Mouse (Mus musculus): Measurements from ENCODE around the gene Tex264.
A peak's percentile ranks its signal among the peaks of the same experiment; 100 is the strongest.
"Not testable (repeated sequence)": the region's sequence is repeated elsewhere in the genome, so short reads cannot be mapped to it uniquely, and the experiment has no call there.

Gene Tex264

GRCm38 (mm10) chr9:106663200-106663599 is 22.5 kb downstream of the Tex264 start:
- DNase-seq (ENCODE audit: low spot score in 2 of 2): no peak

DNA sequence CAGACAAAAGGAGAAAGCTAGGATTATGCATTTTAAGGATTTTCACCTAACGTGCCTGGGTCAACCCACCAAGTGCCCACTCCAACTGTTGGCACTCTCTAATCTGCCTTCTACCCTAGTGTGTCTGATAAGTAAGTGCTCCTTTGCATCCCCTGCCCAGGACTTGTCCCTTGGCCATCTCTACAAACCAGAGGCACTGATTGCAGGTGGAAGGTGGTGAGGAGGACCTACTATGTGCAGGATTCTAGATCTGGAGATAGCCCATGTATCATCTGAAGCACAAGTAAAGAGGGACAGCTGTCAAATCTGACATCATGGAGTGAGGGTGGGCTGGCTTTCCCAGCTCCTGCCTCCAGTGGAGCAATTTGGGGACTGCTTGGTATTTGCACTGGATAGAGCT is 25.8 kb downstream of the Tex264 start:
- DNase-seq (ENCODE audit: low spot score in 2 of 2): no peak

DNA sequence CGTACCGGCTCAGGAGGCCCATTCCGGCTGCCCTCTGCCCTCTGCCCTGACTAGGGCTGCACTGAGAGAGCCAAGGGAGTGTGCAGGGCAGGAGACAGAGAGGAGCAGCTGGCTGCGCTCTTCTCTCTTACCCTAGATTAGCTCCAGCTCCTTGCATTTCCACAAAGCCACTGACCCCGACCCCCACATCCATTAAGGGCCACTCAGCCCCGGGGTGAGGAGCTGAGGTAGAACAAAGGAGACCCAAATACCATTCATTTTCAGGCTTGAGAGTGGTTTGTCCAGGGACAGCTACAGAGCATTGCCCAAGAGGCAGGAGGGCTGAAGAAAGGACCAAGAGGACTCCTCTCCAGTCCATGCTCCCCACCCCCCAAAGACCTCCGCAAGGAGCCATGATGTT is 26.3 kb downstream of the Tex264 start:
- DNase-seq (ENCODE audit: low spot score in 2 of 2): no peak

DNA sequence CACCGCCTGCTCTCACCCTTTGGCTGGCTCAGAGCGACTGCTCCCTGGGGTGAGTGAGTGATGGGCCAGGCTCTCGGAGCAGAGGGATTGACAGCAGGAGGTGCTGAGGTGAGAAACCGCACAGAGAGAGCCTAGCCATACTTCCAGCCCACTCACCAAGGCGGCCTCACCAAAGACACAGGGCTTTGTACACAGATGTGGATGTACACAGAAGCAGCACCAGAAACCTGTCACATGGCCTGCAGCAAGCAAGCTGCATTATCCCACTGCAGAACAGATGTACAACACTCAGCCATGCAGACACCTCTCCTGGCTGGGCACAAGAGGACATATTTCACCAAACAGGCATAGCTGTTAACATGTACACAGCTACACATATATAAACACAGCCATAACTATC is 28.1 kb downstream of the Tex264 start:
- DNase-seq (ENCODE audit: low spot score in 2 of 2): no peak

DNA sequence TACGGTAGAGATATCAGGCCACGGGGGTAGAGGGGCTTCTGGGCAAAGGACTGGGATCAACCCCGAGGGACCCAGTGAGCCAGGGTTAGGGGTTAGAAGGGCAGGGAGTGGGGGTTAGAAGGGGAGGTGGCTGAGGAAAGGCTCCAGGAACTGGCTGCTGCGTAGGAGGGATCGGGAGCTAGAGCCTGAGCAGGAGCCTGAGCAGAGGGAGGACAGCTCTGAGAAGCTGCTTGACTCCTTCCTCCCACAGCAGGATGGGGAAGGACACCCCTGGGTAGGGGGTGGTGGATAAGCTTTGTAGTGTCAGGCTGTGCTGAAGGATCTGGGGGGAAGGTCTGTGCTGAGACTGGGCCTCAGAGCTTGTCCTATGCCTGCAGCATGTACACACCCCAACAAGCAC is 28.9 kb downstream of the Tex264 start:
- DNase-seq (ENCODE audit: low spot score in 2 of 2): no peak

- DNase-seq (ENCODE audit: low spot score in 2 of 2): no peak
Observed at GRCm38 (mm10) chr9:106655884-106656720, 29.6 kb downstream of the Tex264 start, which contains the start of gene Grm2. Grm2 (minus strand) TSS chr9:106656082.

DNA sequence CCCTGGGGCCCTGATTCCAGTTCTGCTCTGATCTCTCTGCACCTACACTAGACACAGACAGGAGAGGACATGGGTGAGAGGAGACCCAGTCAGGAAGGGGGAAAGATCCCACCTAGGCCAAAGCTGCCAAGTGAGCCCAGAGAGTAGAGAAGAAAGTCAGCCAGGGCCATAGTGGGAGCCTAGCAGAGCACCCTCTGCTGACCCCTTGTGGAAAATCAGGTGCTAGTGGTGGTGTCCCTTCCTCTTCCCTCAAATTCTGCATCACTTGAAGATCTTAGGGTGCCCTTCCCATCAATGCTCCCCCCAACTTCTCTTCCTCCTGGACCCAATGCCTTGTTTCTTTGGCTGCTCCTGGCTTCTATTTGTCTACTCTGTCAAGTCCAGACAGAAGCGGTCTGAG is 33.0 kb downstream of the Tex264 start:
- DNase-seq (ENCODE audit: low spot score in 2 of 2): no peak

GRCm38 (mm10) chr9:106647226-106647625 is 38.5 kb downstream of the Tex264 start:
- no peak for DNase-seq (ENCODE audit: low spot score in 2 of 2)

GRCm38 (mm10) chr9:106645684-106646271 is 39.9 kb downstream of the Tex264 start:
- DNase-seq (ENCODE audit: low spot score in 2 of 2): no peak

- DNase-seq (ENCODE audit: low spot score in 2 of 2): no peak
Observed at GRCm38 (mm10) chr9:106643787-106644186, 41.9 kb downstream of the Tex264 start.

DNA sequence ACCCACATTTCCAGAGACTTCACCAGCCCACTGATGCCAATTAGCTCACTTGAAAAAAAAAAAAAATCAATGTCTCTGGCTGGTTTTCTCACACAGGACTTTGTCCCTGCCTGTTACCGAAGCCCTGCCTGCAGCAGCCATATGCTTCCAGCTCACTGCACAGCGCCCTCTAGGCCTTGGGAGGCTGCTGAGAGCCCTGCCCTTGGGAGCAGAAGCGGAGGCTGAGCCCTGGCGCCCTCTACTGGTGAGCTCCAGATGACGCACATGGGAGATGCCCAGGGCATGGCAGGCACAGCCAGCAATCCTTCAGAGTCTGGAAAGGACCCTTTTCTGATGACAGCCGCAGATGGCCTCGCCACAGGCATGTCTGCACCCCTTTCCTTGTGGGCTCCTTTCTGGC is 42.6 kb downstream of the Tex264 start:
- peak in 1 of 2 experiments; percentile 74 for DNase-seq (ENCODE audit: low spot score in 2 of 2)

- no peak for DNase-seq (ENCODE audit: low spot score in 2 of 2)
Observed at GRCm38 (mm10) chr9:106641346-106641745, 44.4 kb downstream of the Tex264 start.

GRCm38 (mm10) chr9:106638154-106638553 is 47.6 kb downstream of the Tex264 start:
- DNase-seq (ENCODE audit: low spot score in 2 of 2): no peak

- no peak for DNase-seq (ENCODE audit: low spot score in 2 of 2)
Observed at GRCm38 (mm10) chr9:106632185-106632584, 53.5 kb downstream of the Tex264 start.

DNA sequence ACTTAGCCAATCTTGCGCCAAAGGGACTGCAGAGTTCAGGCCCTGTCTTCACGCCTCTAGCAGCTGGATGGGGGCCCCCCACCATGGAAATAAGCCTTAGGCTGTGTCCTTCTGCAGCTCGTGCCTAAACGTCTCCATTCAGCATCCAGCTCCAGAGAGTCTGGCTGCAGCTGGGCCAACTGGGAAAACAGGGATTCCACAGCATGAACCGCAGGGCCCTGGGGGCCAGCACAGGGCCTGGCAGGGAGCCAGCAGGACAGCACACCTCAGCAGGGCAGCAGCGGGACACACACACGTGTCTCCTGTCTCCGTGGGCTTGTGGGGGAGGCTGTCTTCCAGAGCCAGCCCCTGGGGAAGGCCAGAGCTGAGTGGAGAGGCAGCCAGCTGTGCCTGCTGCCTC is 57.9 kb downstream of the Tex264 start:
- not testable (repeated sequence) for DNase-seq (ENCODE audit: low spot score in 2 of 2)

DNA sequence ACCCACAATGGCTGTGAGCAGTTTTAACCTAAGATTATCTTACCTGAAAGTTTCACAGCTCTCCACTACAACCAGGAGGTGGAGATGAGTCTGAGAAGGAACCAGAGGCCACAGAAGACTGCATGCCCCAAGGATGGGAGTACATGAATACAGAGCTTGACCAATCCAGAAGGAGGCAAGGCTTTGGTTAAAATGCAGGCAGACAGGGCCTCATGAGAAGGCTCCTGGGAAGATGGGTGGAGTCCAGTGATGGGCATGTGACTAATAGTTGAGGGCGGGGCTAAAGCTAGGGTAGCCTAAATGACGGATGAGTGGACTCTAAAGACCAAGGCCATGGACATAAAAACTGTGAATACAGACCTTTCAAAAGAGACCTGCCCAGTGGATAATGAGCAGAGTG is 59.4 kb downstream of the Tex264 start, which contains the start of gene Iqcf6:
Iqcf6 (plus strand) TSS at position 301 of the 400 bp plus-strand sequence.
- DNase-seq (ENCODE audit: low spot score in 2 of 2): no peak

DNA sequence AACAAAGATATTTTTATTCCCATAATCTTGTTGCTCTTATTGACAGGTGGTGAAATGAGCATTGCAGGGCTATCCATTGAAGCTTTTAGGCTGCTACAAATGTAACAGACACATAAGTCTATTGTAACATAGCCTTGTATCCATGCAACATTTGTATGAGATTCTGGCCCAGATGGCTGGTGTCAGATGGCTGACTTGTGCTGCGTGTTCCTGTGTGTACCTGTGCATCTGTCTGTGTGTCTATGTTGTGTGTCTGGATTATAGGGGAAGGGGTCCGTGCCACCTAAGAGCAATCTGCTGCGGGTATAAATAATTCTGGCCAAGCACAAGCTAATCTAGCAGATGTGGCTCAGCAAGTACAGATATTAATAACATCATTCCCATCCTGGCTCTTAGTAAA is 68.2 kb downstream of the Tex264 start:
- DNase-seq (ENCODE audit: low spot score in 2 of 2): no peak

- no peak for DNase-seq (ENCODE audit: low spot score in 2 of 2)
Observed at GRCm38 (mm10) chr9:106616306-106616705, 69.4 kb downstream of the Tex264 start.

DNA sequence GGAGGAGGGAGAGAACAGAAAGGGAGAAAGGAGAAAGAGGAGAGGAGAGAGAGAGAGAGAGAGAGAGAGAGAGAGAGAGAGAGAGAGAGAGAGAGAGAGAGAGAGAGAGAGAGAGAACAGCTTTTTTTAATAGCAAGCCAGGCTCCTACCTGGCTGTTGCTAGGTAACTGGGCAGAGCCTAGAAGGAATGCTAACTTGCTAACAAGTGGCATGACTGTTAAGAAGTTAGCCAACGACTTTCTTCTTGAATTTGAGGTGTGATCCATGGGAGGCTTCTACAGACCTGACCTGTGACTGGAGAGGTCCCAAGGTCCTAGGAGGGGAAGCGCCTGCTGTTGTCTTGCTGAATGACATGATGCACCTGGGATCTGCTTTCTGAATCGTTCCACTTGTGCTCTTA is 71.1 kb downstream of the Tex264 start:
- DNase-seq (ENCODE audit: low spot score in 2 of 2): no peak

DNA sequence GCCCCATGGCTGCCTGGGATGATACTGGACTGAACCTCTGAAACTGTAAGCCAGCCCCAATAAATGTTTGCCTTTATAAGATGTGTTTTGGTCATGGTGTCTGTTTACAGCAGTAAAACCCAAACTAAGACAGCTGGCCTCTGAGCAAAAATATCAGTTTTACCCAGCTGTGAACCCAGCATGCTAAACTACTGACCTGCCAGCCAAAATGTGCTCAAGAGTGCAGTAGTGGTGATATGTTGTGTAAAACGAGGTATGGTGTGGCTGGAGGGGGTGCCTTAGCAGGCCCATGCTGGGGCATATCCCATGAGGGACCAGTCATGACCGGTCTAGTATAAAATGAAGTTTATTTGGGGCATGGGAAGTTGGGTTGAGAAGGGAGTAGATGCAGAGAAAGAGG is 71.8 kb downstream of the Tex264 start:
- DNase-seq (ENCODE audit: low spot score in 2 of 2): no peak

DNA sequence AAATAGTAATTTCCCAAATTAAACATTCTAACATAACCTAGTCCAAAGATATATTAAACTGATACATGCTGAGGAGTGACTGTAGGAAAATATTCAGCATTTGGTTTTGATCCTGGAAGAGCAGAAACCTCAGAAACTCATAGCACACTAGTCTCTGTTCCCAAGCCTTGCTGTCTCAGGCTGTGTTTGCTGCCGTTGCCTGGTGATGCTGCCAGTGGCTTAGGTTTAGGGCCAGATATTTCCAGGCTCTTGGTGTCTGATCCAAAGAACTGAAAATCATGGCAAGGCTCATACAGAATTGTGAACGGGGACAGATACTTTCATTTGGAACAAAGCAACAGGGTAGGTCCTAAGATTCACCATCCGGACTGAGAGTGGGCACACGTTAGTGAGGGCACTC is 75.0 kb downstream of the Tex264 start:
- no peak for DNase-seq (ENCODE audit: low spot score in 2 of 2)

Data from frontal cortex, postnatal 10 days (tissue).